8 mouse cellular contexts compared by ENCODE assay signal in genomic region chr10:117711408-117711807, GRCm38 (mm10). TPM values are rescaled to one million over a fixed set of nuclear protein-coding genes. Genes with fewer than 3 reads are reported as not detected.
DNase-seq lines count a peak whose midpoint lies in the region; ATAC-seq and TF ChIP-seq lines count a peak whose summit lies in the region.

No protein-coding gene starts in this region.

- TF ChIP-seq POLR2A in cortical plate, adult 2 months (IDR thresholded peaks at IDR 0.05; ENCODE audit: extremely low read depth, insufficient read depth, low read length) = no peak

- 63% methylated on average over 5 of the region's 5 CpGs for WGBS in heart, embryonic 11.5 days (ENCODE audit: insufficient replicate concordance)
- 62% methylated on average over 5 of the region's 5 CpGs for WGBS in intestine, postnatal 0 days
- WGBS in midbrain, embryonic 11.5 days = 78% methylated on average over 5 of the region's 5 CpGs

- peaks cover 7% of the 10 kb centered on the region; the same call in 1 of the 2 replicates for H3K36me3 ChIP-seq in heart, embryonic 11.5 days (ENCODE audit: control insufficient read depth, insufficient read depth, low read length)
- peaks cover 14% of the 10 kb centered on the region for H3K36me3 ChIP-seq in intestine, postnatal 0 days (ENCODE audit: control insufficient read depth, insufficient read depth)
- no peaks in the 10 kb centered on the region; the same call in 1 of the 2 replicates for H3K36me3 ChIP-seq in midbrain, embryonic 11.5 days (ENCODE audit: control insufficient read depth, insufficient read depth, low read length)

- peak overlapping the region; percentile 100 for H3K9ac ChIP-seq in heart, embryonic 11.5 days (ENCODE audit: low read depth, low read length)
- no peak overlapping the region for H3K9ac ChIP-seq in intestine, postnatal 0 days (ENCODE audit: low read depth, low read length)
- H3K9ac ChIP-seq in midbrain, embryonic 11.5 days (ENCODE audit: low read length) = peak overlapping the region; percentile 99; the same call in 1 of the 2 replicates

- peak overlapping the region; percentile 71 for H3K4me2 ChIP-seq in heart, embryonic 11.5 days
- peak overlapping the region; percentile 74 for H3K4me2 ChIP-seq in intestine, postnatal 0 days (replicated peaks; ENCODE audit: low read depth)
- peak overlapping the region; percentile 57 for H3K4me2 ChIP-seq in midbrain, embryonic 11.5 days

- no peak for TF ChIP-seq CTCF in cortical plate, adult 2 months (IDR thresholded peaks at IDR 0.05; ENCODE audit: extremely low read depth, insufficient read depth, low read length)
- TF ChIP-seq CTCF in intestine, postnatal 0 days (IDR thresholded peaks at IDR 0.05; ENCODE audit: low read depth) = no peak

- no peak for ATAC-seq in heart, embryonic 11.5 days (replicated peaks; ENCODE audit: insufficient number of reproducible peaks, low FRiP score, low TSS enrichment)
- no peak for ATAC-seq in intestine, postnatal 0 days
- no peak for ATAC-seq in midbrain, embryonic 11.5 days (ENCODE audit: low FRiP score)

- peak overlapping the region; percentile 91 for H3K4me3 ChIP-seq in heart, embryonic 11.5 days (ENCODE audit: low read depth, low read length)
- H3K4me3 ChIP-seq in cortical plate, adult 2 months (ENCODE audit: insufficient read depth, low read length) = peak overlapping the region; percentile 94; the same call in 1 of the 2 replicates
- peak overlapping the region; percentile 93; the same call in 1 of the 2 replicates for H3K4me3 ChIP-seq in intestine, postnatal 0 days (ENCODE audit: low read depth, low read length)
- H3K4me3 ChIP-seq in midbrain, embryonic 11.5 days (ENCODE audit: low read depth, low read length) = peak overlapping the region; percentile 75; the same call in 1 of the 2 replicates

- no peaks in the 10 kb centered on the region for H3K27me3 ChIP-seq in heart, embryonic 11.5 days (ENCODE audit: control insufficient read depth, insufficient read depth, low read length)
- H3K27me3 ChIP-seq in intestine, postnatal 0 days (replicated peaks; ENCODE audit: control insufficient read depth, insufficient read depth, low read length) = no peaks in the 10 kb centered on the region
- no peaks in the 10 kb centered on the region for H3K27me3 ChIP-seq in midbrain, embryonic 11.5 days (ENCODE audit: control insufficient read depth, insufficient read depth, low read length)

- H3K9me3 ChIP-seq in heart, embryonic 11.5 days (replicated peaks; ENCODE audit: control insufficient read depth, low read length) = no peaks in the 10 kb centered on the region
- H3K9me3 ChIP-seq in intestine, postnatal 0 days (ENCODE audit: control insufficient read depth) = no peaks in the 10 kb centered on the region
- H3K9me3 ChIP-seq in midbrain, embryonic 11.5 days (ENCODE audit: control insufficient read depth, low read length) = no peaks in the 10 kb centered on the region

- DNase-seq in heart, adult 9 months (ENCODE audit: low spot score in 2 of 2) = no peak
- DNase-seq in midbrain, embryonic 11.5 days (ENCODE audit: low spot score, missing footprints) = no peak
- no peak for DNase-seq in gastrocnemius, postnatal 25 days
- no peak for DNase-seq in left cerebral cortex, adult 9 months (ENCODE audit: low spot score in 2 of 2)
- no peak for DNase-seq in adrenal gland, adult 2 months

- no peak overlapping the region for H3K27ac ChIP-seq in heart, embryonic 11.5 days (ENCODE audit: low read depth, low read length)
- no peak overlapping the region for H3K27ac ChIP-seq in cortical plate, adult 2 months (ENCODE audit: insufficient read depth, low read length)
- peak overlapping the region; percentile 10; the same call in 1 of the 2 replicates for H3K27ac ChIP-seq in intestine, postnatal 0 days (ENCODE audit: low read depth, low read length)
- no peak overlapping the region for H3K27ac ChIP-seq in midbrain, embryonic 11.5 days (ENCODE audit: low read depth, low read length)

- peaks cover 6% of the 10 kb centered on the region for H3K4me1 ChIP-seq in heart, embryonic 11.5 days (ENCODE audit: control insufficient read depth, insufficient read depth, low read length)
- peaks cover 5% of the 10 kb centered on the region for H3K4me1 ChIP-seq in cortical plate, adult 2 months (ENCODE audit: control insufficient read depth, insufficient read depth, low read length)
- H3K4me1 ChIP-seq in intestine, postnatal 0 days (replicated peaks; ENCODE audit: control insufficient read depth, insufficient read depth, low read length) = 0 out of 2 replicates have a peak, but pooled peaks cover 5% of the 10 kb centered on the region
- H3K4me1 ChIP-seq in midbrain, embryonic 11.5 days (ENCODE audit: control insufficient read depth, insufficient read depth, low read length) = peaks cover 12% of the 10 kb centered on the region; the same call in 1 of the 2 replicates

RNA-seq across cellular contexts. Expression of gene Mdm2, which starts 0.8 kb away (rescaled TPM):
- 54.7 and 62.2 TPM in 2 replicates for polyA plus RNA-seq in heart, embryonic 11.5 days (2014; fragmentation: Nextera tagmentation; extraction: Ambion mirVana)
- 61.6 and 65.1 TPM in 2 replicates for polyA plus RNA-seq in cortical plate, adult 2 months (2012; rRNA removed)
- polyA plus RNA-seq in intestine, postnatal 0 days (2015; fragmentation: Nextera tagmentation; extraction: Ambion mirVana) = 16.5 and 19.8 TPM in 2 replicates
- polyA plus RNA-seq in midbrain, embryonic 11.5 days (2014; fragmentation: Nextera tagmentation; extraction: Ambion mirVana) = 67.5 and 74.3 TPM in 2 replicates
- 10 to 100 TPM; 38.5 to 43.8 TPM for total RNA-seq in gastrocnemius, postnatal 25 days (2021)
- 10 to 100 TPM; 47.0 to 55.4 TPM for total RNA-seq in adrenal gland, adult 2 months (2021)
- polyA plus RNA-seq in adrenal gland, adult 2 months (2012; rRNA removed) = 145 and 155 TPM in 2 replicates

RNA-seq across cellular contexts. Expression of gene Slc35e3, which starts 34.8 kb away (rescaled TPM):
- polyA plus RNA-seq in heart, embryonic 11.5 days (2014; fragmentation: Nextera tagmentation; extraction: Ambion mirVana) = 6.9 and 9.4 TPM in 2 replicates
- polyA plus RNA-seq in cortical plate, adult 2 months (2012; rRNA removed) = 20.0 and 21.0 TPM in 2 replicates
- 13.5 TPM in 2 replicates for polyA plus RNA-seq in intestine, postnatal 0 days (2015; fragmentation: Nextera tagmentation; extraction: Ambion mirVana)
- polyA plus RNA-seq in midbrain, embryonic 11.5 days (2014; fragmentation: Nextera tagmentation; extraction: Ambion mirVana) = 21.4 TPM in 2 replicates
- 1 to 10 TPM; 3.8 to 4.8 TPM for total RNA-seq in gastrocnemius, postnatal 25 days (2021)
- 10 to 100 TPM; 10.4 to 20.4 TPM for total RNA-seq in adrenal gland, adult 2 months (2021)
- polyA plus RNA-seq in adrenal gland, adult 2 months (2012; rRNA removed) = 9.1 and 9.2 TPM in 2 replicates
